Comparison of ENCODE assay signal across 11 mouse cellular contexts in the genomic region with DNA sequence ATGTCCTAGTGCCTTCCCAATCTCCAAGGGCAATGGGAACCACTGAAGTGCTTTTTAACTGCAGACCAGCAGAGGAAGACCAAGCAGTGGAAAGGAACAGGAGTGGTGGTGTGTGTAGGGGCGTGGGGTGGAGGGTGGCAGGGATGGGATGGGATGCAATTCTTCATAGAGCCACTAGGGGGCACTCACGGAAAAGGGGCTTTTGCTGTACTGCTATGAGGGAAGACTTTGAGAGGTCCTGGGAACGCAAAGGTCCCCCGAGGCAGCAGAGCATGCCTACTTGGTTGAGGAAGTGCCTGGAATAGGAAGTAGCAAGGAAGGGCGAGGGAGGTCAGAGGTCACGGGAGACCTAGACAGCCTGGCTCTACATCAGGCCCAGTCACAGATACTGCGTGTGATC.
DNase-seq lines count a peak whose midpoint lies in the region; ATAC-seq and TF ChIP-seq lines count a peak whose summit lies in the region.
"Had no signal": no experiment of that assay in that cellular context is flagged by ENCODE, and none has a peak within 500 bp of the region (broad histone marks: within the 10 kb centered on the region; RNA-seq: fewer than 3 reads in every experiment).

No protein-coding gene starts in this region.

- no peak overlapping the region for H3K4me2 ChIP-seq in lung, postnatal 0 days (replicated peaks; ENCODE audit: low read depth, low read length)
- H3K4me2 ChIP-seq: forebrain, embryonic 12.5 days had no signal

- peaks cover 3% of the 10 kb centered on the region; the same call in 1 of the 2 replicates for H3K4me1 ChIP-seq in lung, postnatal 0 days (ENCODE audit: insufficient read depth, low read depth, low read length)

- no peak for TF ChIP-seq EP300 in lung, postnatal 0 days (IDR thresholded peaks at IDR 0.05)

- no peak overlapping the region for H3K9ac ChIP-seq in lung, postnatal 0 days (replicated peaks; ENCODE audit: low read depth)
- H3K9ac ChIP-seq: forebrain, embryonic 12.5 days had no signal

- WGBS in lung, postnatal 0 days, result 60% methylated on average over 7 of the region's 7 CpGs

- H3K27me3 ChIP-seq in lung, postnatal 0 days (replicated peaks; ENCODE audit: insufficient read depth, low read length), result no peaks in the 10 kb centered on the region; the same call in 1 of the 2 replicates

- peak; percentile 27 for DNase-seq in embryo, embryonic 10 days (ENCODE audit: low spot score)
- no peak for DNase-seq in embryo, embryonic 10.5 days (ENCODE audit: low spot score)
- no peak for DNase-seq in lung, postnatal 0 days (ENCODE audit: low spot score)
- DNase-seq in lung, postnatal 25 days (ENCODE audit: low spot score), result no peak
- DNase-seq in c-Kit-positive CD71-positive TER-119-negative erythroid progenitor cells, embryonic 14.5 days (ENCODE audit: low read depth), result peak; percentile 6
- peak; percentile 46 for DNase-seq in thymus, postnatal 0 days (ENCODE audit: low spot score)
- no peak for DNase-seq in layer of hippocampus, adult 9-10 months (ENCODE audit: low spot score)
- no peak for DNase-seq in spleen, adult 18-20 months
- DNase-seq: cerebellum, adult 8-10 months had no signal

- ATAC-seq in lung, postnatal 0 days, result no peak

- TF ChIP-seq CTCF in lung, postnatal 0 days (IDR thresholded peaks at IDR 0.05), result peak; percentile 75

- H3K4me3 ChIP-seq in lung, postnatal 0 days (ENCODE audit: low read depth, low read length), result no peak overlapping the region
- H3K4me3 ChIP-seq: forebrain, embryonic 12.5 days; megakaryocyte, embryonic 14.5 days had no signal

- no peak overlapping the region for H3K27ac ChIP-seq in lung, postnatal 0 days (ENCODE audit: low read length)
- H3K27ac ChIP-seq: forebrain, embryonic 12.5 days had no signal

- H3K9me3 ChIP-seq in lung, postnatal 0 days (ENCODE audit: low read length), result no peaks in the 10 kb centered on the region
- H3K9me3 ChIP-seq: forebrain, embryonic 12.5 days; megakaryocyte, embryonic 14.5 days had no signal

- H3K36me3 ChIP-seq in lung, postnatal 0 days (ENCODE audit: insufficient read depth, low read length), result no peaks in the 10 kb centered on the region
- H3K36me3 ChIP-seq: forebrain, embryonic 12.5 days had no signal

Comparison
In these comparisons a context has a peak if more than half of its experiments do, and no peak if none do; other contexts are left out.
1. DNase-seq: peak in embryo, embryonic 10 days (single experiment), c-Kit-positive CD71-positive TER-119-negative erythroid progenitor cells, embryonic 14.5 days (single experiment) and thymus, postnatal 0 days (single experiment); none in embryo, embryonic 10.5 days (single experiment), lung, postnatal 0 days (single experiment), lung, postnatal 25 days (single experiment), layer of hippocampus, adult 9-10 months (single experiment) and spleen, adult 18-20 months (0 of 2).